Mouse (Mus musculus) neural tube, embryonic 15.5 days (tissue): ENCODE measurements around the gene Eif5. TPM values are rescaled to one million over a fixed set of nuclear protein-coding genes. Genes with fewer than 3 reads are reported as not detected.

ENCODE experiments used
- ATAC-seq: fragments of 200-750 bp; cut with Nextera tagmentation; 2 replicates; pipeline ENCODE4 v1.8.0; 2017; ENCODE audit warnings: mild to moderate bottlenecking, moderate TSS enrichment, moderate library complexity; ENCODE audit not compliant: low FRiP score
- H3K27ac ChIP-seq: fragments of 300-500 bp; sonication (generic); replicated peaks from 2 replicates; pipeline ENCODE4 v1.5.1; 2015; ENCODE audit warnings: mild to moderate bottlenecking, inconsistent platforms
- H3K27me3 ChIP-seq: fragments of 300-500 bp; sonication (generic); replicated peaks from 2 replicates; pipeline ENCODE4 v1.6.1; 2015; ENCODE audit warnings: inconsistent platforms
- H3K36me3 ChIP-seq: fragments of 300-500 bp; sonication (generic); 2 replicates; pipeline ENCODE4 v1.6.1; 2015; ENCODE audit warnings: inconsistent platforms
- H3K4me1 ChIP-seq: fragments of 300-500 bp; sonication (generic); 2 replicates; pipeline ENCODE4 v1.6.1; 2015; ENCODE audit warnings: inconsistent platforms
- H3K4me2 ChIP-seq: fragments of 300-500 bp; sonication (generic); 2 replicates; pipeline ENCODE4 v1.6.1; 2015; ENCODE audit warnings: inconsistent platforms, mild to moderate bottlenecking, moderate library complexity
- H3K4me3 ChIP-seq: fragments of 300-500 bp; sonication (generic); replicated peaks from 2 replicates; pipeline ENCODE4 v1.5.1; 2015; ENCODE audit warnings: mild to moderate bottlenecking, inconsistent platforms
- H3K9ac ChIP-seq: fragments of 300-500 bp; sonication (generic); replicated peaks from 2 replicates; pipeline ENCODE4 v1.6.1; 2015; ENCODE audit warnings: mild to moderate bottlenecking, inconsistent platforms
- H3K9me3 ChIP-seq: fragments of 300-500 bp; sonication (generic); replicated peaks from 2 replicates; pipeline ENCODE4 v1.6.1; 2016; ENCODE audit warnings: inconsistent platforms
- WGBS: fragments of 180-500 bp; shearing (Covaris S2); methylation state at CpG from one replicate; pipeline ENCODE4 v1.1.7; 2015; ENCODE audit warnings: mixed read lengths; 5-methylcytosine and 5-hydroxymethylcytosine counted together
- polyA plus RNA-seq: library from polyadenylated mRNA; unstranded; fragments of >200 nt; fragmentation: Nextera tagmentation; extraction: Ambion mirVana; gene quantifications from 2 replicates; pipeline ENCODE4 v1.2.1, GENCODE M21; 2015

Gene Eif5
- polyA plus RNA-seq, 1 experiment from 2014 or later = 548 TPM

- H3K36me3 ChIP-seq = no peaks in the 10 kb centered on the region
- H3K4me3 ChIP-seq = no peak overlapping the region
- no peak overlapping the region for H3K4me2 ChIP-seq
- no peaks in the 10 kb centered on the region for H3K4me1 ChIP-seq
- no peak overlapping the region for H3K27ac ChIP-seq
- no peaks in the 10 kb centered on the region for H3K27me3 ChIP-seq
- WGBS = 87% methylated on average over 3 of the region's 3 CpGs
- H3K9me3 ChIP-seq = 0 out of 2 replicates have a peak, but pooled peaks cover 2% of the 10 kb centered on the region
- no peak overlapping the region for H3K9ac ChIP-seq
- ATAC-seq = no peak
These were observed 12.9 kb upstream of the Eif5 start for GRCm38 (mm10) chr12:111524883-111525282.

- Histone ChIP-seq H3K27me3 (no peaks in the 10 kb centered on the region), H3K36me3 (no peaks in the 10 kb centered on the region), H3K9me3 (no peaks in the 10 kb centered on the region), H3K9ac (no peak overlapping the region), H3K4me2 (no peak overlapping the region), H3K4me1 (no peaks in the 10 kb centered on the region), H3K27ac (no peak overlapping the region), H3K4me3 (no peak overlapping the region)
- WGBS = 66% methylated on average over 8 of the region's 8 CpGs
- no peak for ATAC-seq
These were observed 10.1 kb upstream of the Eif5 start for GRCm38 (mm10) chr12:111527643-111528281.

- Histone ChIP-seq H3K27ac (no peak overlapping the region), H3K9me3 (no peaks in the 10 kb centered on the region), H3K36me3 (no peaks in the 10 kb centered on the region), H3K9ac (no peak overlapping the region), H3K4me1 (no peaks in the 10 kb centered on the region), H3K27me3 (no peaks in the 10 kb centered on the region), H3K4me3 (no peak overlapping the region), H3K4me2 (no peak overlapping the region)
- no peak for ATAC-seq
- WGBS = 27% methylated on average over 8 of the region's 8 CpGs
These were observed 8.6 kb upstream of the Eif5 start for GRCm38 (mm10) chr12:111529192-111529591.

- H3K36me3 ChIP-seq = no peaks in the 10 kb centered on the region
- H3K27me3 ChIP-seq = no peaks in the 10 kb centered on the region
- peaks cover 17% of the 10 kb centered on the region for H3K4me1 ChIP-seq
- H3K4me3 ChIP-seq = no peak overlapping the region
- ATAC-seq = no peak
- WGBS = 66% methylated on average over 11 of the region's 11 CpGs
- no peak overlapping the region; the same call in 1 of the 2 replicates for H3K9ac ChIP-seq
- H3K27ac ChIP-seq = no peak overlapping the region
- no peak overlapping the region for H3K4me2 ChIP-seq
- no peaks in the 10 kb centered on the region for H3K9me3 ChIP-seq
These were observed 4.6 kb upstream of the Eif5 start for GRCm38 (mm10) chr12:111533096-111533794.

- no peak for ATAC-seq
- H3K27me3 ChIP-seq = no peaks in the 10 kb centered on the region
- no peaks in the 10 kb centered on the region for H3K9me3 ChIP-seq
- peaks cover 9% of the 10 kb centered on the region for H3K36me3 ChIP-seq
- no peak overlapping the region for H3K4me3 ChIP-seq
- H3K9ac ChIP-seq = 0 out of 2 replicates have a peak overlapping the region, but pooled peaks have one; percentile 10
- H3K27ac ChIP-seq = no peak overlapping the region
- peaks cover 28% of the 10 kb centered on the region for H3K4me1 ChIP-seq
- H3K4me2 ChIP-seq = no peak overlapping the region
- WGBS = 63% methylated on average over 6 of the region's 6 CpGs
These were observed 2.5 kb upstream of the Eif5 start for GRCm38 (mm10) chr12:111535281-111535680.

- no peaks in the 10 kb centered on the region for H3K27me3 ChIP-seq
- H3K4me3 ChIP-seq = no peak overlapping the region
- WGBS = 87% methylated on average over 5 of the region's 5 CpGs
- no peaks in the 10 kb centered on the region for H3K9me3 ChIP-seq
- H3K4me1 ChIP-seq = peaks cover 31% of the 10 kb centered on the region
- H3K4me2 ChIP-seq = no peak overlapping the region
- ATAC-seq = no peak
- H3K9ac ChIP-seq = no peak overlapping the region
- H3K36me3 ChIP-seq = peaks cover 12% of the 10 kb centered on the region
- no peak overlapping the region for H3K27ac ChIP-seq
These were observed 2.1 kb upstream of the Eif5 start for GRCm38 (mm10) chr12:111535762-111536161.

- peak overlapping the region; percentile 93 for H3K9ac ChIP-seq
- no peaks in the 10 kb centered on the region for H3K9me3 ChIP-seq
- peak overlapping the region; percentile 79 for H3K4me2 ChIP-seq
- 9% methylated on average over 4 of the region's 4 CpGs for WGBS
- H3K27ac ChIP-seq = peak overlapping the region; percentile 97
- H3K4me1 ChIP-seq = peaks cover 36% of the 10 kb centered on the region
- H3K27me3 ChIP-seq = no peaks in the 10 kb centered on the region
- H3K36me3 ChIP-seq = peaks cover 20% of the 10 kb centered on the region
- no peak for ATAC-seq
- peak overlapping the region; percentile 94 for H3K4me3 ChIP-seq
These were observed 1.1 kb upstream of the Eif5 start for GRCm38 (mm10) chr12:111536746-111537145.

- Histone ChIP-seq H3K9me3 (no peaks in the 10 kb centered on the region), H3K4me1 (peaks cover 36% of the 10 kb centered on the region), H3K27me3 (no peaks in the 10 kb centered on the region), H3K9ac (peak overlapping the region; percentile 93), H3K36me3 (peaks cover 25% of the 10 kb centered on the region), H3K4me2 (peak overlapping the region; percentile 79), H3K4me3 (peak overlapping the region; percentile 94), H3K27ac (peak overlapping the region; percentile 97)
- peak; percentile 54 for ATAC-seq
- under 1% methylated on average over 22 of the region's 22 CpGs for WGBS
These were observed 475 bp upstream of the Eif5 start for GRCm38 (mm10) chr12:111537341-111537740.

GRCm38 (mm10) chr12:111538292-111539040, 650 bp downstream of the Eif5 start:
- peaks cover 36% of the 10 kb centered on the region for H3K4me1 ChIP-seq
- peak overlapping the region; percentile 97 for H3K9ac ChIP-seq
- peaks cover 36% of the 10 kb centered on the region for H3K36me3 ChIP-seq
- H3K4me3 ChIP-seq = peak overlapping the region; percentile 94
- peak overlapping the region; percentile 66 for H3K4me2 ChIP-seq
- H3K27me3 ChIP-seq = no peaks in the 10 kb centered on the region
- WGBS = under 1% methylated on average over 89 of the region's 111 CpGs
- peak; percentile 80 for ATAC-seq
- no peaks in the 10 kb centered on the region for H3K9me3 ChIP-seq
- H3K27ac ChIP-seq = peak overlapping the region; percentile 98

- H3K27me3 ChIP-seq = no peaks in the 10 kb centered on the region
- peak overlapping the region; percentile 97 for H3K9ac ChIP-seq
- H3K4me1 ChIP-seq = peaks cover 36% of the 10 kb centered on the region
- no peak for ATAC-seq
- no peaks in the 10 kb centered on the region for H3K9me3 ChIP-seq
- peaks cover 41% of the 10 kb centered on the region for H3K36me3 ChIP-seq
- peak overlapping the region; percentile 98 for H3K27ac ChIP-seq
- WGBS = under 1% methylated on average over 18 of the region's 18 CpGs
- peak overlapping the region; percentile 94 for H3K4me3 ChIP-seq
- peak overlapping the region; percentile 66 for H3K4me2 ChIP-seq
These were observed 1.2 kb downstream of the Eif5 start for GRCm38 (mm10) chr12:111539041-111539345.

- WGBS = 95% methylated on average over 3 of the region's 3 CpGs
- Histone ChIP-seq H3K4me1 (no peaks in the 10 kb centered on the region), H3K27me3 (no peaks in the 10 kb centered on the region), H3K36me3 (peaks cover 61% of the 10 kb centered on the region), H3K9me3 (no peaks in the 10 kb centered on the region), H3K27ac (no peak overlapping the region), H3K4me3 (no peak overlapping the region), H3K4me2 (no peak overlapping the region), H3K9ac (no peak overlapping the region)
- no peak for ATAC-seq
These were observed 9.3 kb downstream of the Eif5 start for GRCm38 (mm10) chr12:111547070-111547469.
